Mouse (Mus musculus): ENCODE results near the gene Has3.

DNA sequence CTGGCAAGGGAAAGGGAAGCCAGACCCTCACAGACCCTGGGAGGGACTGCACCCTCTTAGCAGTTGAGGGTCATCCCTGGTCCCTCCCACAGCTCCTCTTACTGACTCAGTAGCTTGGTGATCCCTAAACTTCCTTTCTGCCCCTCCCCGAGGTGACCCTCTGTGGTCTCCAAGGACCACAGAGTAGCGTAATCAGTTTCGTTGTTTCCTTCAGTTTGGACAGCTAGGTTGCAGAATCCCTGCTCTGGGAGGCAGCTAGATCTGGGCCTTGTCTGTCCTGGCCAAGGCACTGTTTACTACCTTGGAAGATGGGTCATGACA lies 14.8 kb upstream of the Has3 start:
- TF ChIP-seq CTCF (IDR thresholded peaks at IDR 0.05; ENCODE audit: borderline replicate concordance, insufficient read depth, low read length) (no peak), POLR2A (IDR thresholded peaks at IDR 0.05; ENCODE audit: low read depth, low read length) (no peak)

Data from embryonic fibroblast, embryonic 13.5 days (primary cell).